Mouse (Mus musculus) liver, embryonic 15.5 days (tissue): ENCODE measurements around the gene Sh3gl2. TPM values are rescaled to one million over a fixed set of nuclear protein-coding genes. Genes with fewer than 3 reads are reported as not detected.

Experiments
- ATAC-seq: fragments of 200-750 bp; cut with Nextera tagmentation; 2 replicates; pipeline ENCODE4 v1.8.0; 2017; ENCODE audit warnings: moderate number of reproducible peaks, mild to moderate bottlenecking, moderate library complexity; ENCODE audit not compliant: insufficient read depth
- H3K27ac ChIP-seq: fragments of 300-500 bp; sonication (generic); replicated peaks from 2 replicates; pipeline ENCODE4 v1.5.1; 2015; ENCODE audit warnings: mild to moderate bottlenecking, inconsistent platforms
- H3K27me3 ChIP-seq: fragments of 300-500 bp; sonication (generic); 2 replicates; pipeline ENCODE4 v1.6.1; 2015; ENCODE audit warnings: mild to moderate bottlenecking, inconsistent platforms
- H3K36me3 ChIP-seq: fragments of 300-500 bp; sonication (generic); replicated peaks from 2 replicates; pipeline ENCODE4 v1.6.1; 2015; ENCODE audit warnings: moderate library complexity, mild to moderate bottlenecking, inconsistent platforms
- H3K4me1 ChIP-seq: fragments of 300-500 bp; sonication (generic); replicated peaks from 2 replicates; pipeline ENCODE4 v1.6.1; 2015; ENCODE audit warnings: inconsistent platforms
- H3K4me2 ChIP-seq: fragments of 300-500 bp; sonication (generic); 2 replicates; pipeline ENCODE4 v1.6.1; 2015; ENCODE audit warnings: moderate library complexity, mild to moderate bottlenecking, inconsistent platforms
- H3K4me3 ChIP-seq: fragments of 300-500 bp; sonication (generic); replicated peaks from 2 replicates; pipeline ENCODE4 v1.5.1; 2015; ENCODE audit warnings: mild to moderate bottlenecking, inconsistent platforms
- H3K9ac ChIP-seq: fragments of 300-500 bp; sonication (generic); 2 replicates; pipeline ENCODE4 v1.6.1; 2015; ENCODE audit warnings: moderate library complexity, mild to moderate bottlenecking, inconsistent platforms
- H3K9me3 ChIP-seq: fragments of 300-500 bp; sonication (generic); replicated peaks from 2 replicates; pipeline ENCODE4 v1.6.1; 2016; ENCODE audit warnings: inconsistent platforms
- WGBS: fragments of 180-500 bp; shearing (Covaris S2); methylation state at CpG from one replicate; pipeline ENCODE4 v1.1.7; 2015; ENCODE audit warnings: mixed read lengths; ENCODE audit not compliant: insufficient replicate concordance; 5-methylcytosine and 5-hydroxymethylcytosine counted together
- polyA plus RNA-seq: library from polyadenylated mRNA; unstranded; fragments of >200 nt; fragmentation: Nextera tagmentation; extraction: Ambion mirVana; gene quantifications from 2 replicates; pipeline ENCODE4 v1.2.1, GENCODE M21; 2015

Sh3gl2 gene
- polyA plus RNA-seq, 1 experiment from 2014 or later = not detected

- Histone ChIP-seq H3K4me1 (no peaks in the 10 kb centered on the region), H3K4me2 (no peak overlapping the region)
- no peak for ATAC-seq
Observed at GRCm38 (mm10) chr4:85619261-85619660, 414.3 kb downstream of the Sh3gl2 start.

GRCm38 (mm10) chr4:85629381-85629780, 424.5 kb downstream of the Sh3gl2 start:
- Histone ChIP-seq H3K4me2 (no peak overlapping the region), H3K4me3 (no peak overlapping the region), H3K9ac (no peak overlapping the region), H3K27ac (no peak overlapping the region), H3K9me3 (no peaks in the 10 kb centered on the region), H3K36me3 (no peaks in the 10 kb centered on the region), H3K27me3 (no peaks in the 10 kb centered on the region), H3K4me1 (no peaks in the 10 kb centered on the region)
- ATAC-seq = no peak
- WGBS = 72% methylated on average over 7 of the region's 7 CpGs

More at GRCm38 (mm10) chr4:85619261-85619660, 414.3 kb downstream of the Sh3gl2 start:
- no peaks in the 10 kb centered on the region for H3K9me3 ChIP-seq
- no peak overlapping the region for H3K27ac ChIP-seq
- H3K27me3 ChIP-seq = no peaks in the 10 kb centered on the region
- H3K36me3 ChIP-seq = no peaks in the 10 kb centered on the region
- WGBS = 60% methylated on average over 3 of the region's 3 CpGs
- no peak overlapping the region for H3K9ac ChIP-seq
- H3K4me3 ChIP-seq = no peak overlapping the region

- Histone ChIP-seq H3K9me3 (no peaks in the 10 kb centered on the region), H3K9ac (no peak overlapping the region), H3K4me2 (no peak overlapping the region), H3K4me1 (no peaks in the 10 kb centered on the region), H3K27me3 (no peaks in the 10 kb centered on the region), H3K4me3 (no peak overlapping the region), H3K36me3 (no peaks in the 10 kb centered on the region), H3K27ac (no peak overlapping the region)
- no peak for ATAC-seq
- 68% methylated on average over 5 of the region's 5 CpGs for WGBS
Observed at GRCm38 (mm10) chr4:85669271-85669670, 464.3 kb downstream of the Sh3gl2 start.

GRCm38 (mm10) chr4:85669735-85670134, 464.8 kb downstream of the Sh3gl2 start:
- Histone ChIP-seq H3K9ac (no peak overlapping the region), H3K27me3 (no peaks in the 10 kb centered on the region), H3K36me3 (no peaks in the 10 kb centered on the region), H3K27ac (no peak overlapping the region), H3K4me3 (no peak overlapping the region), H3K4me2 (no peak overlapping the region), H3K4me1 (no peaks in the 10 kb centered on the region), H3K9me3 (no peaks in the 10 kb centered on the region)
- ATAC-seq = no peak
- 23% methylated on average over 1 of the region's 1 CpGs for WGBS

- H3K36me3 ChIP-seq = no peaks in the 10 kb centered on the region
- H3K4me2 ChIP-seq = no peak overlapping the region
- no peak overlapping the region for H3K9ac ChIP-seq
- no peak overlapping the region for H3K27ac ChIP-seq
- H3K9me3 ChIP-seq = no peaks in the 10 kb centered on the region
- H3K4me3 ChIP-seq = no peak overlapping the region
- 43% methylated on average over 4 of the region's 4 CpGs for WGBS
- H3K4me1 ChIP-seq = no peaks in the 10 kb centered on the region
- no peaks in the 10 kb centered on the region for H3K27me3 ChIP-seq
- no peak for ATAC-seq
Observed at GRCm38 (mm10) chr4:85672290-85672689, 467.4 kb downstream of the Sh3gl2 start.

- Histone ChIP-seq H3K27ac (no peak overlapping the region), H3K4me1 (no peaks in the 10 kb centered on the region), H3K27me3 (no peaks in the 10 kb centered on the region), H3K9ac (no peak overlapping the region), H3K4me2 (no peak overlapping the region), H3K4me3 (no peak overlapping the region), H3K9me3 (no peaks in the 10 kb centered on the region), H3K36me3 (no peaks in the 10 kb centered on the region)
- 19% methylated on average over 1 of the region's 1 CpGs for WGBS
- no peak for ATAC-seq
Observed at GRCm38 (mm10) chr4:85677621-85678020, 472.7 kb downstream of the Sh3gl2 start.

GRCm38 (mm10) chr4:85686160-85686559, 481.2 kb downstream of the Sh3gl2 start:
- no peaks in the 10 kb centered on the region for H3K36me3 ChIP-seq
- H3K4me1 ChIP-seq = no peaks in the 10 kb centered on the region
- H3K4me3 ChIP-seq = no peak overlapping the region
- H3K9ac ChIP-seq = no peak overlapping the region
- no peak overlapping the region for H3K27ac ChIP-seq
- H3K4me2 ChIP-seq = no peak overlapping the region
- H3K9me3 ChIP-seq = no peaks in the 10 kb centered on the region
- no peaks in the 10 kb centered on the region for H3K27me3 ChIP-seq
- no peak for ATAC-seq
- 63% methylated on average over 4 of the region's 4 CpGs for WGBS
